Mouse (Mus musculus): ENCODE measurements at regions not wholly inside any gene's neighbourhood (a gene's known extent, or its start where the extent isn't known, plus 50 kb on each side); places are given as distances from the start of the nearest gene placed in this dataset.
A peak's percentile ranks its signal among the peaks of the same experiment; 100 is the strongest.

DNA sequence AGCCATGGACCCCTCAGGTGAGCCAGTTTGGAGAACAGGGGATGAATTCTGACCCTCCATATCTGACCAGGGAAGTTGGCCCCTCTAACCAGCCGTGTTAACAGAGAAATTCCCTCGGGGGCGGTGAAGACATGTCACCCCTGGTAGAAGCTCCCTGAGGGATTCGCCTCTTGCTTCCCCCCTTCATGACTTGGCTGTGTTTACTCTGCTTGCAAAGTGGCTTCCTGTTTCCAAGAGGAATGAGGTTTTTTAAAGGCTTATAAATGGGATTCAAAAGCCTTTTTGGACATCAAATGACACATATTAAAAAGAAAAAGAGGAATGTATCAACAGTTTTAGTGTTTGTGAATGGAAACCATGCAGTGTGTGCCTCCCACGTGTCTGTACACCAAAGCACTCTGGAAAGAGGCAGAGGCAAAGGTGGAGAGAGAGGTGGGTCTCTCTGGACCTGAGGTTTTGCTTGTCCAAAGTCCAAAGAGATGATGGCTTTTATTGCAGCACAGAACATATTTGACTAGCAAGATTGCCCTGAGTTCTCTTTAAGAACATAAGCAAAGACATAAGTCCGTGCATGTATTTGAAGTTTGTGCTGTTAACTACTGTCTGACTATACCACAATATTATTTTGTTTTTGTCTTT is 308.9 kb upstream of the Tbx3 start:
- DNase-seq = peak; percentile 43

DNA sequence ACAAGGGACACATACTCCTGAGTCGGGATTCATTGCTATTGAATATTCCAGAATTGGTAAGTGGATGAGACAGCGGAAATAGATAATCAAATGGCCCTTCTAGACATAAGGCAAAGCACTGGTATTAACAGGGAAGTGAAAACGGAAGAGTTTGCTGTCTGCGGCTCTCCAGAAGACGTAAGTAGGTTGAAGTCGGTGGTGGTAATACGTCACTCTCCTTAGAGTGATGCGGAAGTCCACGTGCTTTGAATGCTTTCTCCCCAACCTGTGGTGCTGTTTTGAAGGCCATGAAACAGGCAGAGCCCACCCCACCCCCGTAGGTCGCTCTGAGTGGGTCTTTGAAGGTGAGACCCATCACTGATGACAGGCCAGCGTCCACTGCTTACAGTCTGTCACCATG is 308.0 kb upstream of the Tbx3 start:
- DNase-seq = no peak

DNA sequence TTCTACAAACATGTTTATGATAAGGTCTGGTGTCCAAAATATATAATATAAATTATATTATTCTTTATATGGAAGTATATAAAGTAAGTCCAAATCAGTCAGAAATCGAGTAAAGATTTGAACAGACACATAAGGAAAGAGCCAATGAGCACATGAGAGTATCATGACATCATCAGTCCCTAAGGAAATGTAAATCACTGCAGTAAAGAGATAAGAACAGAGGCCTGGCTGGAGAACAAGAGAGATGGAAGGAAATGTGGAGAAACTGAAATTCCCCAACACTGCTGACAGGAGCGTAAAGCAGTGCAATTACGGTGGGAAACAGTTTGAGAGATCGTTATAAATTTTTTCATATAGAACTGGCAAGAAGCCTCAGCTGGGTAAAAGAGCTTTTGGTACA is 306.2 kb upstream of the Tbx3 start:
- no peak for DNase-seq

DNA sequence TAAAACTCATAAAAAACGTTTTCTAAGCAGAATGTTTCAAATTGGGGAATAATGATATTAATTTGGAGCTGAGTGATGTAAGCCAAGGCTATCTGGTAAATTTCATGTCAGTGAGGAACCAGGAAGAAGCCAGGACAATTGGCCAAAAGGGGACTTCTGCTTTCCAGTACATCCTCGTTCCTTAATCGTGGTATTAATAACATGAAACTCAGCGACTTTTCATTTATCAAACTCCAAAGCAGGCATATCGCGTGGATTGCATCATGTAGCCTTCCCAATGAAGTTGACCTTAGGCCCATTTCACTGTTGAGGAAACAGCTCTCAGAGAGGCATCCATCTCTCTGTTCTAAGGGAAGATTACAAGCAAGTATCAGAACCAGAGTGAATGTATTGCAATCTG is 305.3 kb upstream of the Tbx3 start:
- no peak for DNase-seq

DNA sequence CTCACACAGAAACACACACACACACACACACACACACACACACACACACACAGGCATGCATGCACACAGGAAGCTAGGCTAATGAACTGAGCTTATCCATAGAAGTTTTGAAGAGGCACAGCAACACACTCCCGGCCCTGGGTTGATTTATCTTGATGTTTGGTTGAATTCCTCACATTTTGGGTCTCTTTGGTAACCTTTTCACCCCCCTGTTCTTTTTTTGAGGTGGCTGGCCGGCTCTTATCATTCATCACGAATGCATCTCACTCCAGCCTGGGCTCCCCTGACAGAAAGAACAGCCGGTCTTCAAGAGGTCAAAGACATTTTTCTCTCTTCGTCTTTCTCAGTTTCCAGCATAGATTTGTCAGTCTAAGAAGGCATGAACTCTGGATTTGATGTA is 304.2 kb upstream of the Tbx3 start:
- peak; percentile 13 for DNase-seq

DNA sequence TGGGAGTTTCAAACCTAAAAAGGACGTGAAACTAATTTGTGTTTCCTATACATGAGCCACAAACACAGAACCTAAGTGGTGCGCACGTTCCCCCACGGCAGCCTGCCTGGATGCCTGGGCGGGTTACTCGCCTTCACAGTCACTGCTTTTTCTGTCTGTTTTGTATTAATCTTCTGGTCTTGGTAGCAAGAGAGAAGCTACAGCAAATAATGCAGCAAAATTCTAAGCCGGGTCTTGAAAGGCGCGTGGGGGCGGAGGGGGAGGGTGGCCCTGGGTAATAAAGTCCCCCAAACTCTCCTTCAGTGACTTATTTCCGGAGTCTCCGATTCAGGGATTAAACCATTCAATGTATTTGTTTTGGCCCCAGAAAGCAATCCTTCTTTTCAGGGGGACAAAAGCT is 300.0 kb upstream of the Tbx3 start:
- DNase-seq = no peak

DNA sequence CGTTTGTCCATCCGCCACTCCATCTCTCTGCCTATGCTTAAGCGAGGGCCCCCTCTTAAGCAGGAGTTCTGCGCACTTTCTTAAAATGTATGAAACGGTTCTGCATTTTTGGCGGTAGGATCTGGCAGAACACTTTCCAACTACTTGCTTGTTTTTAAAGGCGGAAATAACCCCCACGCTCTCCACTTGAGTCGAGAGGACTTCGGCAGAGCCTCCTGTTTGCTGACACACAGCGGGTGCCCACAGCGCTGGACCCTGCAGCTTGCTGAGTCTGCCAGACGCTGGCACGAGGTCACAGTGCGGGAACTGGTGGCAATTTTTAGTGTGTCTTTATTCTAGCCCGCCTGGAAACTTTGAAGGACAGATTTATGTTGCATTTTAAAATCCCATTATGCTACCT is 299.5 kb upstream of the Tbx3 start:
- DNase-seq = peak; percentile 11

DNA sequence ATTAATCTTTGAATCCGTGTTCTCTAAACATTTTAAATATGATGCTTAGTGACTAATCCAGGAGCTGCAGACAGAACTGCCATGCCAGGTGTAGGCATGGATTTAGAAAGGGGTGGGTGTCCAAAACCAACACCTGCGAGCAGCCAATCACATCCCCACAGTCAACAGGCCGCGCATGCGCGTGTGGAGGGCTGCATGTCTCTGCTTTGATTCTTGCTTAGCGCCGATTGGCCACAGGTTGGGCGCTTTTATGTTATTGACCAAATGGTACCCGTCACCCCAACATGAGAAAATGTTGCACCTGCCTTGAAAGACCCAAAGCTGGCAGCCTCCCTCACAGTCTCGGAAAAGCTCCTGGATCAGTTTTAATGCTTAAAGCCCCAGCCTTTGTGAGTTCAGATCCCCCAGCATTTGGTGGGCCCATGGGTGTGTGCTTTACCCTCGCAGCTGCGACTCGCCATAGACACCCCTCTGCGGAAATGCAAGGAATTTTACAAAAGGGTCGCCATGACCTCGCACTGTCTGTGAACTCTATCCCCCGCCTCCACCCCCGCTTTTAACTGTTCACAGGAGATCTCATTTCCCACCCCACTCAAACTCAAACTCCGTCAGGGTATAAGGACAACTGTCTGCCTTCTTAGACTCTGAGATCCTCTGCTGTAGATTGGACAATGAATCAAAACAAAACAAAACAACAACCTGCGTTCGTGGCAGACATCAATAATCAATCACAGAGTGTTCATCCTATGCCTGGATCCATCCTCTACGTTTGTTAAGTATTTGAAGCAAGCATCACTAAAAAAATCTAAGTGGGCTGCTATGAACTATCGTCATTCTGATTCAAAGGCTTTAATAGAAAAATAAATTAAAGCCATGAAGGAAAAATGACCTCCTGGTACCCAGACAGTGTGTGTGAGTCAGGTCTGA is 296.4 kb upstream of the Tbx3 start:
- no peak for DNase-seq

DNA sequence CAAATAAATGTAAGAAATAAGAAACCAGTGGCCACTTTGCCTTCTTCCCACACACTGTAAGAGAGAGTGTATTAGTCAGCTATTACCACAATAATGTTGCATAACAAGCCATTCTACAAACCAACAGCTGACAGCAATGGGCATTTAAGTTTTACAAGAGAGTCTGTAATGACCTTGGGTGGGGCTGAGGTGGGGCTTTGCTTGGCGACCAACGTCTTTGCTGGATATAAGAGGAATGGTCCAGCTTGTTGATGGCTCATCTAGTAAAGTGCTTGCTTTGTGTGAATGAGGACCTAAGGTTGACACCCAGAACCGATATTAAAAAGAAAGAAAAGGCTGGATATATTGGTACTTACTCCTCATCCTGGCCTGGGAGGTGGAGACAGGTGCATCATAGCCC is 295.6 kb upstream of the Tbx3 start:
- no peak for DNase-seq

DNA sequence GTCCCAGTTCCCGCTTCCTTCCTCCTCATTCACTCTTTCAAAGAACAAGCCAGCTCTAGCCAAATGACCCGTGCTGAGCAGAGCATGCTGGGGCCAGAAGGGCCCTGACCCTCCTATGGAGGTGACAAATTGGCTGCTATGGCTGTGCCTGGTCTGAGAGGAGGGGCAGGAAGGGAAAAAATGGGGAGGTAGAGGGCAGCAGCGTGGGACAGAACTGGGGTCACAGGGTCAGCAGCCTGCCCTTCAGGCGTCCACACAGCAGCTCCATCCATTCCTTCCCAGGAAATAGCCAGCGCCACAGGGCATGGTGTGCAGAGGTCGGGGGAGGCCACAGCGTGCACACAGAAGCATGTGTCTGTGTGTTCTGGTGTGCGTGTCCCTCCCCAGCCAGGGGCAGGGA is 292.2 kb upstream of the Tbx3 start:
- DNase-seq = no peak

DNA sequence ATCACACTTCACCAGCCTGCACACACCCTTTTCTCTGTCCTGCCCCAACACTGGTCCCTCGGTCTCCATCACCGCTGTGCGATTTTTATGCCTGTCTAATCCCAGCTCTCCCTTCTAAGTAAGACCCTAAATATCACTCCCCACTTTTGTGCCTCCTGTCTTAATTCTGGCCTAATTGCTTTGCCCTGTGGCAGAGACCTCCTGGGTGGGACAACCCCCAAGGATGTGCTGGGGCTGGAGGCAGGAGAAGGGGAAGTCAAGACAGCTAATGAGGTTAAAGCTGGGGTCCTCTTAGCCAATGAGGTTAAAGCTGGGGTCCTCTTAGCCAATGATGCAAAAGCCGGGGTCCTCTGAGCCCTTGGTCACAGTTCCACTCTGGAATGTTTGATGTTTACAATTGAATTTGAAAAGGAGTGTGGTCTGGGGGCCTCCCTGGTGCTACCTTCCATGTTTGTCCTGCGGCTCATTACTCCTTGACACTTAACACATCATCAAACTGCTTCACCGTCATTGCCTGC is 290.5 kb upstream of the Tbx3 start:
- DNase-seq = no peak

DNA sequence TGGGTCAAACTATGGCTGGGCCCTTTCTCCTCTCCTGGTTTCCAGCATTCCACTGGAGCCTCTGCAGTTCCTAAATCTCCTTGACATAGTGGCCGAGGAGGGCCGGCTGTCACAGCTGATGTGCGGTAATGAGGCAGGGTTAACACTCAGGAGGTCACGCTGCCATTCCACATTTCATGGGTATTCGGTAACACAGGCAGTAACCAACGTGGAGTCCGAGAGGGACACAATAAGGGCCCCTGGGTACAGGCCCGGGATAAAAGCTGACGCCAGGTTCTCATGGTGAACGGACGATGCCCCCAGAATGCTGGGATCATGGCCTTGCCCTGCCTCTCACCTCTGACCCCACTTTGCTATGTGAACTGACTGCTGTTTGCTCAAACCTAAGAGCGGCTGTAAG is 289.0 kb upstream of the Tbx3 start:
- DNase-seq = no peak

DNA sequence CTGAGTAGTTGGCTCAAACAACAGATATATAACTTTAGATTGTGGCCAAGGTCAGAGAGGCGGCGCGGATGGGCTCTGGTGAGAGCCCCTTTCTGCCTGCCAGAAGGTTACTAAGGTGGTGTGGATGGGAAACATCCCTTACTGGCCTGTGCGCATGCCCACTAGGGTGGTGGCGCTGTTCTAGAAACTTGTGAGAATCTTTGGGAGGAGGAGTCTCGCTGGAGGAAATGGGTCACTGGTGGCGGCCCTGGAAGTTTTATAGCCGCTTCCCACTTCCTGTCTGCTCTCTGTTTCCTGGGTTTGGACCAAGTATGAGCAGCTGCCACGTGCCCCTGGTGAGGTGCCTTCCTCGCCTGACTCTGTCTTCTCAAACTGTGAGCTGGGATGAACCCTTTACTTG is 285.0 kb upstream of the Tbx3 start:
- peak; percentile 69 for DNase-seq

DNA sequence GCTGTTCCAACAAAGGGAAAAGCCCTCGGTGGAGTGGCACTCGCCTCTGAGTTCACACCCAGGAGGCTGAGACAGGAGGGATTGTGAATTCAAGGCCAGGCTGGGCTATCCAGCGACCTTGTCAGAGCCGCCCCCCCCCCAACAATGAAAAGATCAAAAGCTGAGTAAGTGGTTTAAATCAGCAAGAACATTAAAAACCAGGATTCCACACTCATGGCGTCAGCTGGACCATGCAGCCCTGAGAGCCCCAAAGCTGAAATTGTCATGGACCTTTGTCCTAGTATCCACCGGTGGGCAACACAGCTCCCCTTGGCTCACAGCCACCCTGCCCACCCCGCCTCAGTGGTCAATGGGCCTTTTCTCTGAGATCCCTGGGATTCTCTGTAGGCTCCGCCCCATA is 283.6 kb upstream of the Tbx3 start:
- no peak for DNase-seq

DNA sequence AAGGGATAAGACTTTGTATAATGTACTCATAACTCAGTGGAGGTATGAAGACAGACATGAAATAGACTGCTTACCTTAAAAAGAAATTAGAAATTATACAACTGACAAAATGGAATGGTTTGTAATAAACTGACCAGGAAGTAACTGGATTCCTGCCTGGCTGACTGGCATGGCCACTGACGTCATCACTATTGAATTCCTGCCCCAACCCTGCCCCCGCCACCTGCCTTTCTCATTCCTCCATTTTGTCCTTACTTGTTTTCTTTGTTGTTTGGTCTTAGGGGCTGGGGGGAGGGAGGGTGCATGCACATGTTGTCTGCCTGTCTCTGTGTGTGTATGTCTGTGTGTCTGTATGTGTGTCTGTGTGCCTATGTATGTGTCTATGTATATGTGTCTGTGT is 283.2 kb upstream of the Tbx3 start:
- DNase-seq = no peak

DNA sequence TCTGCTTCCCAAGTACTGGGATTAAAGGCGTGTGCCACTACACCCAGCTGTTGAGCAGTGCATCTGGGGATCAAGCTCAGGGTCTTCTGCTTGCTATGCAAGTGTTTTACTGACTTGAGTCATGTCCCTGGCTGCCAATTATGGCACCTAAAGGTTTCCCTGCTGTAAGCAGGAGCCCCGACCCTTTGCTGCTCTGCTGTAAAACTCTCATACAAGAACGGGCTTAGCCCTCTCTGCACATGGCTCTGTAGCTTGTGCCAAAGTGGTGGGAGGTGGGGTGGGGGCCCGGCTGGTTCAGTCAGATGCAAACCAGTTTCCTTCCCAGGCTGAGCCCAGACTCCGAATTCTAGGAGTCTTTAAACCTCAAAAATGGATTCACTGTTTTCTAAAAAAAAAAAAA is 281.6 kb upstream of the Tbx3 start:
- DNase-seq = peak; percentile 36

DNA sequence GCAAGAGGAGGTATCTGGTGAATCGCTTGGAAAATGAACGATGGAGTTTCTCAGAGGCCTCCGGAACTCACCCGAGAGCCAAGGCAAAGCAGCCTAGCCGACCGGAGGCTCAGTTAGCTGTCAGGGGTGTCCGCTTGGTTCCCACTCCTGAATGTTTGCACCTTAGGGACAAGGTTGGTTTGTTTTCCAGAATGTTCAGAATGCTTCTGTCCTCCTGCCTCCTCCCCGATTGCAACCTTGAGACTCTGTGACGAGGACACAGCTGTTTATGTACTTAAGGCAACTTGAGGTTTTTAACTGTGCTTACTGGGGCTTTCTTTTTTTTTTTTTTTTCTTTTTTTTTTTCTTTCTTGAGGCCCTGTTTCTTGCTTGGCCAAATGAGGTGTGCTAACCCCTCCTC is 281.1 kb upstream of the Tbx3 start:
- no peak for DNase-seq

DNA sequence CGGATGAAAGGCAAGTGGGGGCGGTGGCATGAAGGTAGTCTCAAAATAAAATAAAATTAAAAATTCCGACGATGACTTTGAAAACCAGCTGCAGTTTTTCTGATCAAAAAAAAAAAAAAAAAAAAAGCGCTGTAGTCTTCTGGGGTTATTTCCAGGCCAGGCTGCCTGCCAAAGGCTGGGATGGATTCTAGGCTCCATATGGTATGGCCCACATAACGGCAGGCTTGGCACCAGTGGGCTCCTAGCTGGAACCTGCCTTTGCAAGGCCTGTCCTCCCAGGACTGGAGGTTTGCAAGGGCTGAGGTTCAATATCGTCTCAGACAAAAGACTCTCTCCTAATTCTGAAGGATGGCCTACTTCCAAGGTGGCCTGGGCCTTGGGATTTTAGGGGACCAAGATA is 280.6 kb upstream of the Tbx3 start:
- no peak for DNase-seq

DNA sequence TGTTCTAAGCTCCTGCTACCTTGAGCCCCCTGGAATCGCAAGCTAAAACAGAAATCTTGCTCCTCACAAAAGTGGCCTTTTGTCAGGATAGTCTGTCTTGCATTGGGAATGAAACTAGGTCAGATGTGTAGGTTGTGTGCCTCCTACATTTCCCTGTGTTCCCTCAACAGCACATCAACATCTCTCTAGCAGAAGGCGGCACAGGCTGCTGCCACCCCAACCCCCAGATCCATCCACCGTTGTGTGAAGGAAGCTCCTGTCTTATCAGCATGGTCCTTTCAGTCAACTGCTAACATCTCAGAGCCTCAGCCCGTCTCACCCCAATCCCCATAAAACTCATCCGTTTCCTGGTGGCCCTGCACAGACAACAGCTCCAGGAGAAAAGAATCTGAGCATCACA is 272.0 kb upstream of the Tbx3 start:
- DNase-seq = no peak

DNA sequence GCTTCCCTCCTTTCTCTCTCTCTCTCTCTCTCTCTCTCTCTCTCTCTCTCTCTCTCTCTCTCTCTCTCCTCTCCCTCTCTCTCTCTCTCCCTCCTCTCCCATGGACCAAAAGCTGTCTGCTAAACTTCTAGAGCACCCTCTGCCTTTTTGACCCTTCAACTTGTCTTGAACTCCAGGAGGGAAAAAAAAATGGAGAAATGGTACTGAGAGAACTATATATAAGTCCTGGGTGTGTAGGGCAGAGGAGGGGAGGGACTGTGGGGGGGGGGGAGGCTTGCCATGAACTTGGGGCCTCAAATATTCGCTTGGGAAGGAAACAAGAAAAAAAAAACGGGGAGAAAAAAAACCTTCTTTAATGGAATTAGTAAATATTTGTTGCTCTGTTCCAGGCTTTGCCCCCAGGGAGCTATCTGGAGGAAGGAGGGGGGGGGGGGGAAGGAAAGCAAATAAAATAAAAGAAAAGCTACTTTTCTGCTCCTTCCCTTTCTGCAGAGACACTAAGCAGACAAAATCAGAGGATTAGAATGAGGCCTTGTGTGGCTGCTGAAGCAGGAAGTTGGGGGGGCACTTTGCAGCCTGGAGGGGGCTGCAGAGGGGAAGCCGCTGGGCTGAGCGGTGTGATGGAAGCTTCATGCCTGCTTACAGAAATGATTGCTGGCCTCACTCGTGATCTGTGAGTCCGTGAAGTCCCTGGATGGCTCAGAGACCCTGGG is 270.1 kb upstream of the Tbx3 start:
- DNase-seq = peak; percentile 48

DNA sequence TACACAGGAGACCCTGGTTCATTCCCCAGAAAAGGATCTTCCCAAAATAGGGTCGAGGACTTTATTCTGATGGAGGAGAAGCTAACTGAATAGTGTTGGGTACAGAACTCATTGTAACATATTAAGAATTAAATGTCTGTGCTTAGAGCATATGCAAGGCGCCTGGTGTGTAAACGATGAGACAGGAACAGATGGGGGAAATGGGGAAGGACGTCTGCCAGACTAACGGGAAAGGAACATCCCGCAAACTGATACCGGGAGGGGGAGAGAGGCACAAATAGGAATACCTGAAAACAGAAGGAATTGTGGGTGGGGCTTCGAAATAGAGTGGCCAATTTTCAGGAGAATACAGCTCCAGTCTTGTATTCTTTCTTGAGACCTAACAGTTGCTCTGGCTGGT is 268.6 kb upstream of the Tbx3 start:
- DNase-seq = no peak

DNA sequence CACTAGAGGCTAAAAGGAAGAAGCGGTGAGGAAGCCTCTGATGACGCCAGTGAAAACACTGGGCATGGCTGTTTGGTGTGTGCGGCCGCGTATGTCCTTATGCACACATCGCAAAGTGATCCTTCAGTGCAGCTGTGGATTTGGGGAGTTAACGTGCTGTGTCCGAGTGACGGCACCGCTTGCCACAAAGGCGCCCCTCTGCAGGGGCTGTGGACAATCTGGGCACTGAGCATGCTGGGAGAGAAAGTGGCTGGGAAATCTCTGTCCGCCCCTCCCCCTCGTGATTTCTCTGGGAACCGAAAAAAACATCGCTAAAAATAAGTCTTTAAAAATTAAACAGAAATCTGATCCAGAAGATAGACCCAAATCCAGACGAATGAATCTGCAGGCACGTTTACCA is 267.8 kb upstream of the Tbx3 start:
- DNase-seq = peak; percentile 70

DNA sequence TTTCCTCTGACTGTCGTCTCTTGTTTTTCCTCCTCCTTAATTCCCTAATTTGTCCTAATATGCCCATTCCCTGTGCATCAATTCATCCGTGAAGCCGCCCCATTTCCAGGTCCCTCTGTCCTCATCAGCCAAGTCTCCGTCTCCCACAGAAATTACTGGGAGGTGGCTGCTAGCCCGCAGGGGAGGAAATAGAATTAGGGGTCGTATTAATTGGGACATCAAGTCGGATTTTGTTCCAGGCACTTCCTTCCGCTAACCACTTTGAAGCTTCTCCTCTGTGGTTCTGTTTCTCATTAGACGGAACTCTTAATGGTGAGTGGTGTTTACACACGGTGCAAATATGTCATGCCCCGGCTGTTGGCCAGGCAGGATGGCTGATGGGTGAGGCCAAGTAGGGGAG is 259.5 kb upstream of the Tbx3 start:
- DNase-seq = no peak

DNA sequence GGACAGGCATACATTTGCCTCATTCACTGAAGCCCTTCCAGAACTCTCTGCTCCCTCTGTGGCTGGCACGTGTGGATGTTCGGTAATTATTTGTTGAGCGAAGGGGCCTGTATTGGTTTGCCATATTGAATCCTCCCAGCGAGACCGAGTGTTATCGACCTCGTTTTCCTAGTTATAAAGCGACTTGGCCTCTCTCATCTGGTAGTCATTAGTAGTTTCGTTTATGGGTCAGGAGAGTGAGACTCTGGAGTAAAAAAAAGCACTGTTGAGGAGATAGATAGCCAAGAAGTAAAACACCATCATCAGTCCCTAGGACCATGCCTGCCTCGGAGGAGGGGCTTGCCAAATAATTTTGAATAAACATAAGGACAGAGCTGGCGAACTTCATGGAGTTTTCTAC is 254.6 kb upstream of the Tbx3 start:
- DNase-seq = no peak
